Mouse (Mus musculus) liver, postnatal 0 days (tissue): ENCODE measurements around the gene Mrm3.

ENCODE experiments used
- CTCF ChIP-seq: sonication (generic); IDR thresholded peaks from 2 replicates; pipeline ENCODE4 v1.5.1; 2016; ENCODE audit warnings: antibody characterized with exemption, low read depth
- EP300 ChIP-seq: IDR thresholded peaks from 2 replicates; pipeline ENCODE4 v1.6.1; 2016; ENCODE audit warnings: antibody characterized with exemption, low read depth, mild to moderate bottlenecking

GRCm38 (mm10) chr11:76287301-76287700, 43.8 kb downstream of the Mrm3 start:
- TF ChIP-seq CTCF (no peak), EP300 (no peak)
